Mouse (Mus musculus): ENCODE results near the gene Naa20. TPM values are rescaled to one million over a fixed set of nuclear protein-coding genes. Genes with fewer than 3 reads are reported as not detected.
A peak's percentile ranks its signal among the peaks of the same experiment; 100 is the strongest.

The Naa20 gene
- total RNA-seq (2014; rRNA removed) (104 and 105 TPM in 2 replicates), polyA plus RNA-seq (2015; fragmentation: Nextera tagmentation; extraction: Ambion mirVana) (166 and 168 TPM in 2 replicates)

GRCm38 (mm10) chr2:145901861-145902260, at the start of gene Naa20:
Gene Naa20 (plus strand): TSS chr2:145902099.
- no peak within 1 kb of the TSS for H3K27ac ChIP-seq
- no peak within 1 kb of the TSS for H3K9ac ChIP-seq (replicated peaks; ENCODE audit: low read length)
- peaks cover 9% of the 10 kb centered on the region for H3K4me1 ChIP-seq (ENCODE audit: insufficient read depth, low read length)
- TF ChIP-seq CTCF (IDR thresholded peaks at IDR 0.05; ENCODE audit: low read depth) = no peak
- ATAC-seq = no peak
- H3K4me3 ChIP-seq (ENCODE audit: low read length) = peak within 1 kb of the TSS; percentile 97
- no peak for DNase-seq (ENCODE audit: low spot score)
- H3K9me3 ChIP-seq (ENCODE audit: low read length) = no peaks in the 10 kb centered on the region
- WGBS = 87% methylated on average over 6 of the region's 6 CpGs
- peak within 1 kb of the TSS; percentile 70 for H3K4me2 ChIP-seq (ENCODE audit: low read depth, low read length)
- H3K27me3 ChIP-seq (ENCODE audit: insufficient read depth, low read length) = no peaks in the 10 kb centered on the region
- H3K36me3 ChIP-seq (ENCODE audit: insufficient read depth, low read length) = no peaks in the 10 kb centered on the region

- DNase-seq (ENCODE audit: low spot score) = no peak
- no peak for TF ChIP-seq CTCF (IDR thresholded peaks at IDR 0.05; ENCODE audit: low read depth)
- H3K4me2 ChIP-seq (ENCODE audit: low read depth, low read length) = no peak overlapping the region
- H3K36me3 ChIP-seq (ENCODE audit: insufficient read depth, low read length) = no peaks in the 10 kb centered on the region
- no peak overlapping the region for H3K9ac ChIP-seq (replicated peaks; ENCODE audit: low read length)
- H3K27me3 ChIP-seq (ENCODE audit: insufficient read depth, low read length) = no peaks in the 10 kb centered on the region
- H3K4me3 ChIP-seq (ENCODE audit: low read length) = no peak overlapping the region
- no peak overlapping the region for H3K27ac ChIP-seq
- no peaks in the 10 kb centered on the region for H3K9me3 ChIP-seq (ENCODE audit: low read length)
- peaks cover 10% of the 10 kb centered on the region for H3K4me1 ChIP-seq (ENCODE audit: insufficient read depth, low read length)
- WGBS = 90% methylated on average over 9 of the region's 9 CpGs
- no peak for ATAC-seq
Measured at GRCm38 (mm10) chr2:145855831-145856230, 46.1 kb upstream of the Naa20 start.

GRCm38 (mm10) chr2:145857864-145858263, 44.0 kb upstream of the Naa20 start:
- H3K4me3 ChIP-seq (ENCODE audit: low read length) = no peak overlapping the region
- H3K27me3 ChIP-seq (ENCODE audit: insufficient read depth, low read length) = no peaks in the 10 kb centered on the region
- DNase-seq (ENCODE audit: low spot score) = peak; percentile 16
- ATAC-seq = no peak
- H3K36me3 ChIP-seq (ENCODE audit: insufficient read depth, low read length) = no peaks in the 10 kb centered on the region
- no peak overlapping the region for H3K9ac ChIP-seq (replicated peaks; ENCODE audit: low read length)
- peaks cover 15% of the 10 kb centered on the region for H3K4me1 ChIP-seq (ENCODE audit: insufficient read depth, low read length)
- TF ChIP-seq CTCF (IDR thresholded peaks at IDR 0.05; ENCODE audit: low read depth) = no peak
- H3K4me2 ChIP-seq (ENCODE audit: low read depth, low read length) = no peak overlapping the region
- no peaks in the 10 kb centered on the region for H3K9me3 ChIP-seq (ENCODE audit: low read length)
- no peak overlapping the region for H3K27ac ChIP-seq
- 56% methylated on average over 8 of the region's 8 CpGs for WGBS

- ATAC-seq (peak; percentile 1; the same call in 1 of the 2 replicates), DNase-seq (ENCODE audit: low spot score) (peak; percentile 44)
- 24% methylated on average over 7 of the region's 7 CpGs for WGBS
- no peaks in the 10 kb centered on the region for H3K27me3 ChIP-seq (ENCODE audit: insufficient read depth, low read length)
- peak overlapping the region; percentile 44; the same call in 1 of the 2 replicates for H3K4me3 ChIP-seq (ENCODE audit: low read length)
- peak overlapping the region; percentile 71 for H3K4me2 ChIP-seq (ENCODE audit: low read depth, low read length)
- H3K36me3 ChIP-seq (ENCODE audit: insufficient read depth, low read length) = no peaks in the 10 kb centered on the region
- peaks cover 15% of the 10 kb centered on the region for H3K4me1 ChIP-seq (ENCODE audit: insufficient read depth, low read length)
- peak overlapping the region; percentile 88 for H3K27ac ChIP-seq
- no peak for TF ChIP-seq CTCF (IDR thresholded peaks at IDR 0.05; ENCODE audit: low read depth)
- H3K9ac ChIP-seq (replicated peaks; ENCODE audit: low read length) = peak overlapping the region; percentile 54; the same call in 1 of the 2 replicates
- no peaks in the 10 kb centered on the region for H3K9me3 ChIP-seq (ENCODE audit: low read length)
Measured at GRCm38 (mm10) chr2:145859442-145859931, 42.4 kb upstream of the Naa20 start.

- DNase-seq (ENCODE audit: low spot score) (peak; percentile 85), ATAC-seq (peak; percentile 93)
- no peaks in the 10 kb centered on the region for H3K9me3 ChIP-seq (ENCODE audit: low read length)
- H3K4me3 ChIP-seq (ENCODE audit: low read length) = peak overlapping the region; percentile 44
- H3K27me3 ChIP-seq (ENCODE audit: insufficient read depth, low read length) = no peaks in the 10 kb centered on the region
- H3K4me1 ChIP-seq (ENCODE audit: insufficient read depth, low read length) = peaks cover 15% of the 10 kb centered on the region
- H3K27ac ChIP-seq = peak overlapping the region; percentile 88
- TF ChIP-seq CTCF (IDR thresholded peaks at IDR 0.05; ENCODE audit: low read depth) = peak; percentile 67
- H3K4me2 ChIP-seq (ENCODE audit: low read depth, low read length) = peak overlapping the region; percentile 71
- H3K36me3 ChIP-seq (ENCODE audit: insufficient read depth, low read length) = no peaks in the 10 kb centered on the region
- WGBS = 3% methylated on average over 40 of the region's 40 CpGs
- H3K9ac ChIP-seq (replicated peaks; ENCODE audit: low read length) = peak overlapping the region; percentile 54
Measured at GRCm38 (mm10) chr2:145859932-145860801, 41.7 kb upstream of the Naa20 start.

GRCm38 (mm10) chr2:145861193-145862123, 40.4 kb upstream of the Naa20 start:
- no peak for TF ChIP-seq CTCF (IDR thresholded peaks at IDR 0.05; ENCODE audit: low read depth)
- Histone ChIP-seq H3K36me3 (ENCODE audit: insufficient read depth, low read length) (no peaks in the 10 kb centered on the region), H3K27ac (peak overlapping the region; percentile 88), H3K4me1 (ENCODE audit: insufficient read depth, low read length) (peaks cover 15% of the 10 kb centered on the region), H3K27me3 (ENCODE audit: insufficient read depth, low read length) (no peaks in the 10 kb centered on the region), H3K9ac (replicated peaks; ENCODE audit: low read length) (peak overlapping the region; percentile 54), H3K4me2 (ENCODE audit: low read depth, low read length) (peak overlapping the region; percentile 71), H3K9me3 (ENCODE audit: low read length) (no peaks in the 10 kb centered on the region), H3K4me3 (ENCODE audit: low read length) (peak overlapping the region; percentile 44)
- WGBS = 34% methylated on average over 8 of the region's 8 CpGs
- DNase-seq (ENCODE audit: low spot score) = no peak
- no peak for ATAC-seq
